Mouse (Mus musculus): ENCODE results near the gene Slc31a2. TPM values are rescaled to one million over a fixed set of nuclear protein-coding genes. Genes with fewer than 3 reads are reported as not detected.

The Slc31a2 gene
- polyA plus RNA-seq, 1 experiment from 2014 or later = 26.5 TPM

GRCm38 (mm10) chr4:62285576-62285975 is 23.2 kb downstream of the Slc31a2 start:
- Histone ChIP-seq H3K4me3 (replicated peaks) (peak overlapping the region; percentile 82; the same call in 1 of the 2 replicates), H3K9ac (no peak overlapping the region), H3K27me3 (no peaks in the 10 kb centered on the region), H3K9me3 (replicated peaks) (no peaks in the 10 kb centered on the region), H3K4me2 (peak overlapping the region; percentile 89), H3K27ac (no peak overlapping the region), H3K36me3 (peaks cover 7% of the 10 kb centered on the region; the same call in 1 of the 2 replicates), H3K4me1 (peaks cover 17% of the 10 kb centered on the region)
- no peak for ATAC-seq (replicated peaks; ENCODE audit: low FRiP score)
- 73% methylated on average over 8 of the region's 8 CpGs for WGBS

- Histone ChIP-seq H3K4me1 (peaks cover 17% of the 10 kb centered on the region), H3K27me3 (no peaks in the 10 kb centered on the region), H3K27ac (peak overlapping the region; percentile 86), H3K9me3 (replicated peaks) (no peaks in the 10 kb centered on the region), H3K9ac (peak overlapping the region; percentile 68), H3K4me3 (replicated peaks) (peak overlapping the region; percentile 82), H3K36me3 (peaks cover 7% of the 10 kb centered on the region; the same call in 1 of the 2 replicates), H3K4me2 (peak overlapping the region; percentile 89)
- under 1% methylated on average over 55 of the region's 55 CpGs for WGBS
- peak; percentile 93 for ATAC-seq (replicated peaks; ENCODE audit: low FRiP score)
Measured at GRCm38 (mm10) chr4:62286257-62286991, 24.1 kb downstream of the Slc31a2 start.

- Histone ChIP-seq H3K9ac (peak overlapping the region; percentile 68), H3K9me3 (replicated peaks) (no peaks in the 10 kb centered on the region), H3K4me1 (peaks cover 17% of the 10 kb centered on the region), H3K4me3 (replicated peaks) (peak overlapping the region; percentile 82), H3K27ac (peak overlapping the region; percentile 86), H3K27me3 (no peaks in the 10 kb centered on the region), H3K36me3 (peaks cover 7% of the 10 kb centered on the region; the same call in 1 of the 2 replicates), H3K4me2 (peak overlapping the region; percentile 89)
- peak; percentile 13; the same call in 1 of the 2 replicates for ATAC-seq (replicated peaks; ENCODE audit: low FRiP score)
- 2% methylated on average over 12 of the region's 12 CpGs for WGBS
Measured at GRCm38 (mm10) chr4:62286992-62287900, 24.9 kb downstream of the Slc31a2 start.

GRCm38 (mm10) chr4:62289226-62289625 is 26.9 kb downstream of the Slc31a2 start:
- WGBS = 88% methylated on average over 7 of the region's 7 CpGs
- H3K36me3 ChIP-seq = peaks cover 7% of the 10 kb centered on the region; the same call in 1 of the 2 replicates
- no peaks in the 10 kb centered on the region for H3K27me3 ChIP-seq
- no peak for ATAC-seq (replicated peaks; ENCODE audit: low FRiP score)
- no peaks in the 10 kb centered on the region for H3K9me3 ChIP-seq (replicated peaks)
- H3K4me2 ChIP-seq = no peak overlapping the region
- no peak overlapping the region for H3K4me3 ChIP-seq (replicated peaks)
- no peak overlapping the region for H3K9ac ChIP-seq
- peaks cover 36% of the 10 kb centered on the region for H3K4me1 ChIP-seq
- H3K27ac ChIP-seq = no peak overlapping the region

- Histone ChIP-seq H3K27ac (no peak overlapping the region), H3K4me1 (peaks cover 41% of the 10 kb centered on the region), H3K36me3 (peaks cover 17% of the 10 kb centered on the region; the same call in 1 of the 2 replicates), H3K27me3 (no peaks in the 10 kb centered on the region), H3K4me2 (no peak overlapping the region), H3K9ac (no peak overlapping the region), H3K4me3 (replicated peaks) (no peak overlapping the region), H3K9me3 (replicated peaks) (no peaks in the 10 kb centered on the region)
- ATAC-seq (replicated peaks; ENCODE audit: low FRiP score) = no peak
- 96% methylated on average over 9 of the region's 9 CpGs for WGBS
Measured at GRCm38 (mm10) chr4:62290816-62291505, 28.6 kb downstream of the Slc31a2 start.

GRCm38 (mm10) chr4:62292461-62293180 is 30.3 kb downstream of the Slc31a2 start:
- Histone ChIP-seq H3K4me1 (peaks cover 33% of the 10 kb centered on the region), H3K27ac (no peak overlapping the region), H3K4me3 (replicated peaks) (no peak overlapping the region), H3K36me3 (peaks cover 33% of the 10 kb centered on the region), H3K9ac (no peak overlapping the region), H3K27me3 (no peaks in the 10 kb centered on the region), H3K4me2 (no peak overlapping the region), H3K9me3 (replicated peaks) (no peaks in the 10 kb centered on the region)
- WGBS = 33% methylated on average over 8 of the region's 8 CpGs
- ATAC-seq (replicated peaks; ENCODE audit: low FRiP score) = peak; percentile 40

GRCm38 (mm10) chr4:62293219-62293861 is 31.0 kb downstream of the Slc31a2 start:
- no peak overlapping the region for H3K9ac ChIP-seq
- H3K4me1 ChIP-seq = peaks cover 26% of the 10 kb centered on the region
- H3K27ac ChIP-seq = no peak overlapping the region; the same call in 1 of the 2 replicates
- no peaks in the 10 kb centered on the region for H3K27me3 ChIP-seq
- H3K4me3 ChIP-seq (replicated peaks) = no peak overlapping the region
- 33% methylated on average over 10 of the region's 10 CpGs for WGBS
- H3K4me2 ChIP-seq = no peak overlapping the region
- ATAC-seq (replicated peaks; ENCODE audit: low FRiP score) = peak; percentile 50
- H3K9me3 ChIP-seq (replicated peaks) = no peaks in the 10 kb centered on the region
- H3K36me3 ChIP-seq = peaks cover 40% of the 10 kb centered on the region

GRCm38 (mm10) chr4:62294741-62295140 is 32.4 kb downstream of the Slc31a2 start:
- H3K36me3 ChIP-seq = peaks cover 52% of the 10 kb centered on the region
- H3K27me3 ChIP-seq = no peaks in the 10 kb centered on the region
- H3K4me2 ChIP-seq = no peak overlapping the region
- ATAC-seq (replicated peaks; ENCODE audit: low FRiP score) = no peak
- H3K27ac ChIP-seq = no peak overlapping the region
- peaks cover 25% of the 10 kb centered on the region for H3K4me1 ChIP-seq
- no peaks in the 10 kb centered on the region for H3K9me3 ChIP-seq (replicated peaks)
- WGBS = 97% methylated on average over 1 of the region's 1 CpGs
- H3K4me3 ChIP-seq (replicated peaks) = no peak overlapping the region
- H3K9ac ChIP-seq = no peak overlapping the region

GRCm38 (mm10) chr4:62297280-62298130 is 35.1 kb downstream of the Slc31a2 start:
- Histone ChIP-seq H3K27me3 (no peaks in the 10 kb centered on the region), H3K27ac (no peak overlapping the region), H3K9me3 (replicated peaks) (no peaks in the 10 kb centered on the region), H3K4me3 (replicated peaks) (no peak overlapping the region), H3K36me3 (peaks cover 73% of the 10 kb centered on the region), H3K9ac (no peak overlapping the region), H3K4me2 (no peak overlapping the region), H3K4me1 (peaks cover 21% of the 10 kb centered on the region)
- 80% methylated on average over 3 of the region's 3 CpGs for WGBS
- ATAC-seq (replicated peaks; ENCODE audit: low FRiP score) = no peak

GRCm38 (mm10) chr4:62300001-62300400 is 37.6 kb downstream of the Slc31a2 start:
- no peak overlapping the region for H3K4me2 ChIP-seq
- peaks cover 93% of the 10 kb centered on the region for H3K36me3 ChIP-seq
- 96% methylated on average over 2 of the region's 2 CpGs for WGBS
- no peak for ATAC-seq (replicated peaks; ENCODE audit: low FRiP score)
- no peaks in the 10 kb centered on the region for H3K4me1 ChIP-seq
- H3K27ac ChIP-seq = no peak overlapping the region
- no peaks in the 10 kb centered on the region for H3K27me3 ChIP-seq
- no peak overlapping the region for H3K9ac ChIP-seq
- no peaks in the 10 kb centered on the region for H3K9me3 ChIP-seq (replicated peaks)
- no peak overlapping the region for H3K4me3 ChIP-seq (replicated peaks)
